Mouse (Mus musculus) heart, postnatal 0 days (tissue): ENCODE results near the gene H2afv.

ENCODE experiments used
- CTCF ChIP-seq: IDR thresholded peaks from 2 replicates; pipeline ENCODE4 v1.5.1; 2016; ENCODE audit warnings: antibody characterized with exemption, control low read depth, low read depth
- EP300 ChIP-seq: IDR thresholded peaks from 2 replicates; pipeline ENCODE4 v1.6.1; 2016; ENCODE audit warnings: antibody characterized with exemption, low read depth

GRCm38 (mm10) chr11:6472076-6472475 lies 27.8 kb upstream of the H2afv start:
- no peak for TF ChIP-seq CTCF
- TF ChIP-seq EP300 = no peak
